15 mouse cellular contexts compared by ENCODE assay signal in the genomic region with DNA sequence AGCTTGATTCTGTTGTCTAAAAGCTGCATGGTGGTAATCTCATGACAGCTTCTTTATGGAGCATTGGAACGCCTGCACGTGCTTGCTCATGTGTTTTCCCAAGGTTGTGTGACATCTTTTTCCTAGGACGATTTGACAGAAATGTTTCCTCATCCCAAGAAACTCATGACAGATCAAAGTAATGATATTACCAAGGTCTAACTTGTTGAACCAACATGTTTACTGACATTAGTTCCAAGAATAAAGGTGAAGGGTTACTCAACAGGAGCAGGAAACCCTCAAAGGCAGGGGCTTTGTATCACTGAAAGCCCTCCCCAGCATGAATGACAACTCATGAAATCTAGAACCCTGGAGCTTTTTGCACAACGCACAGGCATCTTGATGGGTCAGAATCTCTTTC.
"Had no signal": no experiment of that assay in that cellular context is flagged by ENCODE, and none has a peak within 500 bp of the region (broad histone marks: within the 10 kb centered on the region; RNA-seq: fewer than 3 reads in every experiment).

No protein-coding gene starts in this region.

- H3K9me3 ChIP-seq: neural tube, embryonic 15.5 days; stomach, embryonic 15.5 days had no signal

- H3K4me2 ChIP-seq: neural tube, embryonic 15.5 days; stomach, embryonic 15.5 days had no signal

- H3K9ac ChIP-seq: neural tube, embryonic 15.5 days; stomach, embryonic 15.5 days had no signal

- H3K4me1 ChIP-seq: neural tube, embryonic 15.5 days; stomach, embryonic 15.5 days had no signal

- DNase-seq: retina, postnatal 1 day; right cerebral cortex, adult 18-20 months; right cerebral cortex, postnatal 14 days; right cerebral cortex, postnatal 25 days; right cerebral cortex, postnatal 4 days; spleen, adult 18-20 months; thymus, adult 18-20 months; thymus, adult 2 months; thymus, postnatal 14 days; thymus, postnatal 25 days; thymus, postnatal 36 days; thymus, postnatal 4 days had no signal

- H3K4me3 ChIP-seq: neural tube, embryonic 15.5 days; stomach, embryonic 15.5 days had no signal

- H3K36me3 ChIP-seq: neural tube, embryonic 15.5 days; stomach, embryonic 15.5 days had no signal

- H3K27ac ChIP-seq: neural tube, embryonic 15.5 days; stomach, embryonic 15.5 days; stomach, postnatal 0 days had no signal

- H3K27me3 ChIP-seq: neural tube, embryonic 15.5 days; stomach, embryonic 15.5 days had no signal
